Mouse (Mus musculus): ENCODE data around the gene Clic5.

DNA sequence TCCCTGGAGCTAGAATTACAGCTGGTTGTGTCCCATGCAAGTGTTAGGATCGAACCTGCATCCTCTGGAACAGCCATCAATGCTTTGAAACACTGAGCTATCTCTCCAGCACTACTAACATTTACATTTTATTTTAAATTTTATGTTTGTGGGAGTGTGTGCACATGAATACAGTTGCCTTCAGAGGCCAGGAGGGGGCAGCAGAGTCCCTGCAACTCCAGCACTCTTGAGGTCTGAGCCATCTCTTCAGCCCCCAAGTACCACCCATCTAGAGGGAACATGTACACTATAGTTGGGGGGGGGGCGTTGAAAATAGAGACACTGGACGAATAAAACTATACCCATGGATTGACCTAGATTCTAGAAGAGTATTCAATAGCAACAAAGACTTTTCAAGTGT, 37.3 kb upstream of the Clic5 start:
- TF ChIP-seq TAL1 (IDR thresholded peaks at IDR 0.05; ENCODE audit: low read length) (no peak), GATA1 (IDR thresholded peaks at IDR 0.05; ENCODE audit: low read length) (no peak)

Measured in erythroblast, embryonic 14.5 days (primary cell).